Mouse (Mus musculus) hindbrain, postnatal 0 days (tissue): Measurements from ENCODE around the gene Zfp109. TPM values are rescaled to one million over a fixed set of nuclear protein-coding genes. Genes with fewer than 3 reads are reported as not detected.

Experiments
- ATAC-seq: fragments of 200-750 bp; cut with Nextera tagmentation; 2 replicates; pipeline ENCODE4 v1.8.0; 2017; ENCODE audit warnings: mild to moderate bottlenecking, moderate TSS enrichment, moderate library complexity
- DNase-seq: peaks from one replicate; pipeline ENCODE4 v3.0.0-alpha.2; 2015; ENCODE audit warnings: low spot score
- H3K27ac ChIP-seq: fragments of 300-500 bp; sonication (generic); 2 replicates; pipeline ENCODE4 v1.5.1; 2014; ENCODE audit warnings: mild to moderate bottlenecking
- H3K27me3 ChIP-seq: fragments of 300-500 bp; sonication (generic); 2 replicates; pipeline ENCODE4 v1.6.1; 2014; ENCODE audit warnings: low read length, mixed read lengths; ENCODE audit not compliant: insufficient read depth
- H3K36me3 ChIP-seq: fragments of 300-500 bp; sonication (generic); 2 replicates; pipeline ENCODE4 v1.6.1; 2014; ENCODE audit warnings: low read length, mixed read lengths; ENCODE audit not compliant: insufficient read depth
- H3K4me1 ChIP-seq: fragments of 300-500 bp; sonication (generic); 2 replicates; pipeline ENCODE4 v1.6.1; 2014; ENCODE audit warnings: antibody characterized with exemption, low read length, mixed read lengths; ENCODE audit not compliant: insufficient read depth
- H3K4me2 ChIP-seq: fragments of 300-500 bp; sonication (generic); 2 replicates; pipeline ENCODE4 v1.6.1; 2014; ENCODE audit warnings: low read depth, mild to moderate bottlenecking, low read length, moderate library complexity, mixed read lengths
- H3K4me3 ChIP-seq: fragments of 300-500 bp; sonication (generic); 2 replicates; pipeline ENCODE4 v1.5.1; 2014; ENCODE audit warnings: low read length
- H3K9ac ChIP-seq: fragments of 300-500 bp; sonication (generic); replicated peaks from 2 replicates; pipeline ENCODE4 v1.6.1; 2014; ENCODE audit warnings: mild to moderate bottlenecking, low read length, moderate library complexity, mixed read lengths
- H3K9me3 ChIP-seq: fragments of 300-500 bp; sonication (generic); 2 replicates; pipeline ENCODE4 v1.6.1; 2016; ENCODE audit warnings: low read length, mixed read lengths
- CTCF ChIP-seq: IDR thresholded peaks from 2 replicates; pipeline ENCODE4 v1.5.1; 2016; ENCODE audit warnings: antibody characterized with exemption, control low read depth, low read depth
- WGBS: fragments of 180-500 bp; shearing (Covaris S2); extraction: QIAGEN DNeasy Blood & Tissue Kit; methylation state at CpG from one replicate; pipeline ENCODE4 v1.1.7; 2014; 5-methylcytosine and 5-hydroxymethylcytosine counted together
- polyA plus RNA-seq: library from polyadenylated mRNA; unstranded; fragments of >200 nt; fragmentation: Nextera tagmentation; extraction: Ambion mirVana; gene quantifications from 2 replicates; pipeline ENCODE4 v1.2.1, GENCODE M21; 2015
- total RNA-seq: library from RNA; depleted of rRNA; stranded (reverse); fragments of >200 nt; gene quantifications from 2 replicates; pipeline ENCODE4 v1.2.3, GENCODE M21; 2014; rRNA removed

The Zfp109 gene
- total and polyA plus RNA-seq, 2 experiments from 2014 or later: 2.0 to 8.5 TPM

GRCm38 (mm10) chr7:24188901-24189570 lies 48.3 kb downstream of the Zfp109 start:
- WGBS: 72% methylated on average over 4 of the region's 4 CpGs

GRCm38 (mm10) chr7:24187611-24188010 lies 49.7 kb downstream of the Zfp109 start:
- ATAC-seq: no peak
- H3K4me1 ChIP-seq: no peaks in the 10 kb centered on the region
- H3K9ac ChIP-seq: no peak overlapping the region
- no peak overlapping the region for H3K4me3 ChIP-seq
- WGBS: 78% methylated on average over 1 of the region's 1 CpGs
- no peaks in the 10 kb centered on the region for H3K9me3 ChIP-seq
- DNase-seq: no peak
- H3K27ac ChIP-seq: no peak overlapping the region
- H3K27me3 ChIP-seq: no peaks in the 10 kb centered on the region
- H3K4me2 ChIP-seq: no peak overlapping the region
- TF ChIP-seq CTCF: no peak
- H3K36me3 ChIP-seq: no peaks in the 10 kb centered on the region

More at GRCm38 (mm10) chr7:24188901-24189570, 48.3 kb downstream of the Zfp109 start:
- TF ChIP-seq CTCF: no peak
- no peak for ATAC-seq
- H3K4me2 ChIP-seq: no peak overlapping the region
- H3K4me3 ChIP-seq: no peak overlapping the region
- H3K27ac ChIP-seq: no peak overlapping the region
- H3K36me3 ChIP-seq: no peaks in the 10 kb centered on the region; the same call in 1 of the 2 replicates
- H3K27me3 ChIP-seq: no peaks in the 10 kb centered on the region
- H3K4me1 ChIP-seq: no peaks in the 10 kb centered on the region
- no peak overlapping the region for H3K9ac ChIP-seq
- no peak for DNase-seq
- H3K9me3 ChIP-seq: no peaks in the 10 kb centered on the region

Other genes with a start within 250 kb of the Zfp109 start
- not detected in 2 replicates for gene V1rd19, start 235.9 kb downstream of the Zfp109 start, total RNA-seq
- not detected in 2 replicates for gene V1rd19, start 235.9 kb downstream of the Zfp109 start, polyA plus RNA-seq
- gene Vmn1r183, start 184.3 kb downstream of the Zfp109 start, total RNA-seq: not detected in 2 replicates
- not detected in 2 replicates for gene Vmn1r183, start 184.3 kb downstream of the Zfp109 start, polyA plus RNA-seq
- 23.7 and 29.1 TPM in 2 replicates for gene Zfp180, start 155.6 kb downstream of the Zfp109 start, total RNA-seq
- 18.6 and 19.5 TPM in 2 replicates for gene Zfp180, start 155.6 kb downstream of the Zfp109 start, polyA plus RNA-seq
- gene Zfp112, start 125.2 kb downstream of the Zfp109 start, total RNA-seq: 5.0 and 7.3 TPM in 2 replicates
- gene Zfp112, start 125.2 kb downstream of the Zfp109 start, polyA plus RNA-seq: 4.1 and 4.5 TPM in 2 replicates
- gene Zfp235, start 103.4 kb downstream of the Zfp109 start, total RNA-seq: 17.0 and 19.6 TPM in 2 replicates
- gene Zfp235, start 103.4 kb downstream of the Zfp109 start, polyA plus RNA-seq: 20.0 and 20.4 TPM in 2 replicates
- 5.4 and 5.5 TPM in 2 replicates for gene Zfp114, start 62.5 kb downstream of the Zfp109 start, total RNA-seq
- 2.5 and 3.0 TPM in 2 replicates for gene Zfp114, start 62.5 kb downstream of the Zfp109 start, polyA plus RNA-seq
- gene Zfp111, start 26.1 kb downstream of the Zfp109 start, total RNA-seq: 3.7 and 5.9 TPM in 2 replicates
- gene Zfp111, start 26.1 kb downstream of the Zfp109 start, polyA plus RNA-seq: 2.0 and 2.5 TPM in 2 replicates
- 7.5 and 9.1 TPM in 2 replicates for gene Zfp108, start 17.2 kb upstream of the Zfp109 start, total RNA-seq
- gene Zfp108, start 17.2 kb upstream of the Zfp109 start, polyA plus RNA-seq: 3.0 and 3.7 TPM in 2 replicates
- 5.4 and 6.9 TPM in 2 replicates for gene Zfp93, start 32.9 kb upstream of the Zfp109 start, total RNA-seq
- 2.2 and 3.1 TPM in 2 replicates for gene Zfp93, start 32.9 kb upstream of the Zfp109 start, polyA plus RNA-seq
- 20.1 and 23.5 TPM in 2 replicates for gene Zfp61, start 63.7 kb upstream of the Zfp109 start, total RNA-seq
- gene Zfp61, start 63.7 kb upstream of the Zfp109 start, polyA plus RNA-seq: 26.1 and 31.6 TPM in 2 replicates
- gene Zfp94, start 79.1 kb upstream of the Zfp109 start, total RNA-seq: 9.6 and 12.0 TPM in 2 replicates
- gene Zfp94, start 79.1 kb upstream of the Zfp109 start, polyA plus RNA-seq: 17.3 and 21.6 TPM in 2 replicates
- gene Tescl, start 96.4 kb upstream of the Zfp109 start, total RNA-seq: not detected in 2 replicates
- gene Tescl, start 96.4 kb upstream of the Zfp109 start, polyA plus RNA-seq: 0.46 TPM in 1 of 2 replicates, not detected in the other
- gene Lypd5, start 111.6 kb upstream of the Zfp109 start, total RNA-seq: not detected in 2 replicates
- gene Lypd5, start 111.6 kb upstream of the Zfp109 start, polyA plus RNA-seq: 0.13 TPM in 1 of 2 replicates, not detected in the other
- 1.1 and 3.9 TPM in 2 replicates for gene Kcnn4, start 132.7 kb upstream of the Zfp109 start, total RNA-seq
- 1.2 and 1.9 TPM in 2 replicates for gene Kcnn4, start 132.7 kb upstream of the Zfp109 start, polyA plus RNA-seq
- 34.5 and 52.3 TPM in 2 replicates for gene Smg9, start 162.1 kb upstream of the Zfp109 start, total RNA-seq
- gene Smg9, start 162.1 kb upstream of the Zfp109 start, polyA plus RNA-seq: 27.4 and 29.7 TPM in 2 replicates
- gene Irgc1, start 214.7 kb upstream of the Zfp109 start, total RNA-seq: not detected in 2 replicates
- gene Irgc1, start 214.7 kb upstream of the Zfp109 start, polyA plus RNA-seq: not detected in 2 replicates
- 3.0 and 4.8 TPM in 2 replicates for gene Plaur, start 224.9 kb upstream of the Zfp109 start, total RNA-seq
- gene Plaur, start 224.9 kb upstream of the Zfp109 start, polyA plus RNA-seq: 1.3 and 1.4 TPM in 2 replicates
- 423 and 447 TPM in 2 replicates for gene Cadm4, start 244.5 kb upstream of the Zfp109 start, total RNA-seq
- 97.9 and 101 TPM in 2 replicates for gene Cadm4, start 244.5 kb upstream of the Zfp109 start, polyA plus RNA-seq